Mouse (Mus musculus): ENCODE data around the gene Ttc7b.

DNA sequence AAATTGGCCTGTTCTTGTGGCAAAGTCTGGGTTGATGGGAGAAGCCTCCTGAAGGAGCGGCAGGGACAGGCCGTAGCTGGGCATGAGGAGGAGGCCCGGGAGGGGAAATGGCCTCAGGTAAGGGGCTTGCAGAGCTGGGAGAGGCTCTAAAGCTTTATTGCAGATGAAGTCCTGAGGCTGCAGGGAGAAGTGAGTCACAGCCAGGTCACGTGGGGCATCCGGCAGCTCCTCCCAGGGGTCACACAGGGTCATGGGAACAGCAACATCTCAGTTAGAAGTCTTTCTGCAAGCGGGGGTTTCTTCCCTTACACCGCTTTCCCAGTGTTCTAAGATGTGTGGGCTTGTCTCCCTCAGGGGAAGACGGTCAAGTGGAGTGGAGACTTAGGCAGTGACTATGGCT lies 8.5 kb upstream of the Ttc7b start:
- TF ChIP-seq POLR2A (IDR thresholded peaks at IDR 0.05; ENCODE audit: insufficient read length, low read depth) (no peak), CEBPB (IDR thresholded peaks at IDR 0.05; ENCODE audit: insufficient read depth, poor library complexity, severe bottlenecking) (no peak), MYOD1 (IDR thresholded peaks at IDR 0.05; ENCODE audit: control insufficient read depth in 1 of 3, insufficient read length in 2 of 3, low read depth in 2 of 3) (no peak), TCF3 (IDR thresholded peaks at IDR 0.05; ENCODE audit: insufficient read length, low read depth) (no peak), E2F4 (IDR thresholded peaks at IDR 0.05; ENCODE audit: insufficient read depth) (no peak), POLR2AphosphoS2 (IDR thresholded peaks at IDR 0.05; ENCODE audit: insufficient read length, low read depth) (no peak)
